Mouse (Mus musculus) forebrain, embryonic 11.5 days (tissue): ENCODE measurements around the gene Pdrg1. TPM values are rescaled to one million over a fixed set of nuclear protein-coding genes. Genes with fewer than 3 reads are reported as not detected.

Experiments
- polyA plus RNA-seq: library from polyadenylated mRNA; unstranded; fragments of >200 nt; fragmentation: Nextera tagmentation; extraction: Ambion mirVana; gene quantifications from 2 replicates; pipeline ENCODE4 v1.2.1, GENCODE M21; 2014

Gene Pdrg1
- polyA plus RNA-seq, 1 experiment from 2014 or later, result 64.9 TPM

Other genes with a start within 250 kb of the Pdrg1 start
- 135 and 140 TPM in 2 replicates for gene Bcl2l1, start 183.7 kb downstream of the Pdrg1 start, polyA plus RNA-seq
- gene Tpx2, start 167.5 kb downstream of the Pdrg1 start, polyA plus RNA-seq, result 168 and 185 TPM in 2 replicates
- not detected in 2 replicates for gene Mylk2, start 104.1 kb downstream of the Pdrg1 start, polyA plus RNA-seq
- 1.4 and 2.3 TPM in 2 replicates for gene Foxs1, start 82.2 kb downstream of the Pdrg1 start, polyA plus RNA-seq
- 0.80 and 0.99 TPM in 2 replicates for gene Dusp15, start 63.7 kb downstream of the Pdrg1 start, polyA plus RNA-seq
- 1.5 and 1.6 TPM in 2 replicates for gene Ttll9, start 52.9 kb downstream of the Pdrg1 start, polyA plus RNA-seq
- gene Xkr7, start 16.4 kb upstream of the Pdrg1 start, polyA plus RNA-seq, result 0.09 and 0.24 TPM in 2 replicates
- 0.99 and 1.3 TPM in 2 replicates for gene Ccm2l, start 50.5 kb upstream of the Pdrg1 start, polyA plus RNA-seq
- gene Hck, start 93.0 kb upstream of the Pdrg1 start, polyA plus RNA-seq, result 1.8 TPM in 2 replicates
- gene Tm9sf4, start 145.9 kb upstream of the Pdrg1 start, polyA plus RNA-seq, result 71.8 and 79.4 TPM in 2 replicates
- gene Tspyl3, start 210.0 kb upstream of the Pdrg1 start, polyA plus RNA-seq, result 4.8 and 5.6 TPM in 2 replicates
- gene Plagl2, start 226.0 kb upstream of the Pdrg1 start, polyA plus RNA-seq, result 37.4 and 40.4 TPM in 2 replicates
- gene Pofut1, start 226.1 kb upstream of the Pdrg1 start, polyA plus RNA-seq, result 7.2 and 8.1 TPM in 2 replicates